In genomic region chr19:32390116-32390515, GRCm38 (mm10) we compare ENCODE assay signal across 8 mouse cellular contexts. TPM values are rescaled to one million over a fixed set of nuclear protein-coding genes. Genes with fewer than 3 reads are reported as not detected.
A peak's percentile ranks its signal among the peaks of the same experiment; 100 is the strongest.
DNase-seq lines count a peak whose midpoint lies in the region; ATAC-seq and TF ChIP-seq lines count a peak whose summit lies in the region.

No protein-coding gene starts in this region.

- H3K36me3 ChIP-seq in intestine, postnatal 0 days (ENCODE audit: control insufficient read depth, insufficient read depth) = no peaks in the 10 kb centered on the region
- H3K36me3 ChIP-seq in neural tube, embryonic 14.5 days (ENCODE audit: control insufficient read depth, insufficient read depth, low read length) = no peaks in the 10 kb centered on the region
- no peaks in the 10 kb centered on the region for H3K36me3 ChIP-seq in thymus, adult 2 months (ENCODE audit: control insufficient read depth, insufficient read depth, low read length)

- no peak for TF ChIP-seq CTCF in layer of hippocampus, adult 2 months (conservative IDR thresholded peaks at IDR 0.05)
- TF ChIP-seq CTCF in embryonic fibroblast, embryonic 13.5 days (IDR thresholded peaks at IDR 0.05; ENCODE audit: borderline replicate concordance, insufficient read depth, low read length) = no peak
- no peak for TF ChIP-seq CTCF in intestine, postnatal 0 days (IDR thresholded peaks at IDR 0.05; ENCODE audit: low read depth)
- no peak for TF ChIP-seq CTCF in thymus, adult 2 months (IDR thresholded peaks at IDR 0.05; ENCODE audit: borderline replicate concordance, control insufficient read depth, extremely low read depth, insufficient read depth, low read length, poor library complexity)

- no peak for TF ChIP-seq POLR2A in embryonic fibroblast, embryonic 13.5 days (IDR thresholded peaks at IDR 0.05; ENCODE audit: low read depth, low read length)
- no peak for TF ChIP-seq POLR2A in thymus, adult 2 months (IDR thresholded peaks at IDR 0.05; ENCODE audit: control insufficient read depth, extremely low read depth, insufficient read depth, low read length, poor library complexity)

- no peaks in the 10 kb centered on the region for H3K27me3 ChIP-seq in intestine, postnatal 0 days (replicated peaks; ENCODE audit: control insufficient read depth, insufficient read depth, low read length)
- H3K27me3 ChIP-seq in neural tube, embryonic 14.5 days (ENCODE audit: control insufficient read depth, insufficient read depth, low read length) = no peaks in the 10 kb centered on the region; the same call in 1 of the 2 replicates
- H3K27me3 ChIP-seq in thymus, adult 2 months (ENCODE audit: control insufficient read depth, insufficient read depth, low read length) = no peaks in the 10 kb centered on the region; the same call in 1 of the 2 replicates

- peak overlapping the region; percentile 70 for H3K9ac ChIP-seq in intestine, postnatal 0 days (ENCODE audit: low read depth, low read length)
- peak overlapping the region; percentile 83 for H3K9ac ChIP-seq in neural tube, embryonic 14.5 days (replicated peaks; ENCODE audit: low read depth, low read length)

- peak overlapping the region; percentile 97 for H3K27ac ChIP-seq in layer of hippocampus, adult 2 months
- no peak overlapping the region for H3K27ac ChIP-seq in embryonic fibroblast, embryonic 13.5 days (ENCODE audit: insufficient read depth, low read length)
- H3K27ac ChIP-seq in intestine, postnatal 0 days (ENCODE audit: low read depth, low read length) = peak overlapping the region; percentile 87
- peak overlapping the region; percentile 95; the same call in 1 of the 2 replicates for H3K27ac ChIP-seq in neural tube, embryonic 14.5 days (ENCODE audit: low read depth, low read length)
- no peak overlapping the region for H3K27ac ChIP-seq in thymus, adult 2 months (ENCODE audit: control insufficient read depth, insufficient read depth, low read length)

- H3K9me3 ChIP-seq in intestine, postnatal 0 days (ENCODE audit: control insufficient read depth) = no peaks in the 10 kb centered on the region
- no peaks in the 10 kb centered on the region for H3K9me3 ChIP-seq in neural tube, embryonic 14.5 days (ENCODE audit: control insufficient read depth, low read length)

- peak overlapping the region; percentile 97 for H3K4me2 ChIP-seq in intestine, postnatal 0 days (replicated peaks; ENCODE audit: low read depth)
- peak overlapping the region; percentile 86 for H3K4me2 ChIP-seq in neural tube, embryonic 14.5 days (ENCODE audit: low read depth, low read length)

- peak overlapping the region; percentile 98 for H3K4me3 ChIP-seq in layer of hippocampus, adult 2 months
- 0 out of 2 replicates have a peak overlapping the region, but pooled peaks have one; percentile 71 for H3K4me3 ChIP-seq in embryonic fibroblast, embryonic 13.5 days (ENCODE audit: insufficient read depth, low read length)
- peak overlapping the region; percentile 76; the same call in 1 of the 2 replicates for H3K4me3 ChIP-seq in intestine, postnatal 0 days (ENCODE audit: low read depth, low read length)
- peak overlapping the region; percentile 90 for H3K4me3 ChIP-seq in neural tube, embryonic 14.5 days (ENCODE audit: low read depth, low read length)
- no peak overlapping the region for H3K4me3 ChIP-seq in thymus, adult 2 months (ENCODE audit: control insufficient read depth, insufficient read depth, low read length)

- 46% methylated on average over 7 of the region's 7 CpGs for WGBS in intestine, postnatal 0 days
- 84% methylated on average over 7 of the region's 7 CpGs for WGBS in neural tube, embryonic 14.5 days
- 93% methylated on average over 7 of the region's 7 CpGs for WGBS in thymus, adult 2 months

- DNase-seq in layer of hippocampus, adult 2 months (ENCODE audit: low spot score in 2 of 2) = no peak
- no peak for DNase-seq in layer of hippocampus, adult 9-10 months (ENCODE audit: low spot score)
- no peak for DNase-seq in cerebellum, postnatal 14 days
- DNase-seq in urinary bladder, postnatal 10 days (ENCODE audit: low spot score) = no peak
- no peak for DNase-seq in thymus, adult 2 months

- no peak for ATAC-seq in intestine, postnatal 0 days
- ATAC-seq in neural tube, embryonic 14.5 days (ENCODE audit: low read depth) = no peak

- H3K4me1 ChIP-seq in embryonic fibroblast, embryonic 13.5 days (ENCODE audit: control insufficient read depth, insufficient read depth, low read length) = no peaks in the 10 kb centered on the region
- peaks cover 8% of the 10 kb centered on the region for H3K4me1 ChIP-seq in intestine, postnatal 0 days (replicated peaks; ENCODE audit: control insufficient read depth, insufficient read depth, low read length)
- H3K4me1 ChIP-seq in neural tube, embryonic 14.5 days (ENCODE audit: control insufficient read depth, insufficient read depth, low read length) = peaks cover 10% of the 10 kb centered on the region
- H3K4me1 ChIP-seq in thymus, adult 2 months (replicated peaks; ENCODE audit: control insufficient read depth, insufficient read depth, low read length) = peaks cover 6% of the 10 kb centered on the region

RNA-seq across cellular contexts. Expression of gene Sgms1, which starts 0.6 kb away (rescaled TPM):
- total RNA-seq in layer of hippocampus, adult 2 months (2021) = 10 to 100 TPM; 53.9 to 59.6 TPM
- 42.2 and 56.5 TPM in 2 replicates for polyA plus RNA-seq in embryonic fibroblast, embryonic 13.5 days (2011; ENCODE audit: insufficient read length, low read depth, missing spikeins)
- polyA plus RNA-seq in intestine, postnatal 0 days (2015; fragmentation: Nextera tagmentation; extraction: Ambion mirVana) = 18.6 and 23.6 TPM in 2 replicates
- polyA plus RNA-seq in neural tube, embryonic 14.5 days (2014; fragmentation: Nextera tagmentation; extraction: Ambion mirVana) = 19.2 and 24.9 TPM in 2 replicates
- 5.9 and 7.4 TPM in 2 replicates for polyA plus RNA-seq in thymus, adult 2 months (2012; rRNA removed)

Comparison
In these comparisons a context has a peak if more than half of its experiments do, and no peak if none do; other contexts are left out.
1. H3K27ac ChIP-seq: peak in layer of hippocampus, adult 2 months (single experiment), intestine, postnatal 0 days (single experiment) and neural tube, embryonic 14.5 days (single experiment); none in embryonic fibroblast, embryonic 13.5 days (single experiment) and thymus, adult 2 months (single experiment).